Mouse (Mus musculus): ENCODE results near the gene Shld1. TPM values are rescaled to one million over a fixed set of nuclear protein-coding genes. Genes with fewer than 3 reads are reported as not detected.

Shld1 gene
- polyA plus RNA-seq, 1 experiment from 2014 or later: 9.5 TPM

GRCm38 (mm10) chr2:132733603-132734573 is 47.2 kb downstream of the Shld1 start:
- Histone ChIP-seq H3K4me2 (no peak overlapping the region), H3K27ac (no peak overlapping the region), H3K4me1 (no peaks in the 10 kb centered on the region), H3K36me3 (no peaks in the 10 kb centered on the region), H3K9ac (no peak overlapping the region), H3K9me3 (replicated peaks) (no peaks in the 10 kb centered on the region), H3K27me3 (replicated peaks) (no peaks in the 10 kb centered on the region), H3K4me3 (no peak overlapping the region)
- WGBS (ENCODE audit: insufficient replicate concordance): 78% methylated on average over 10 of the region's 10 CpGs
- no peak for ATAC-seq

- ATAC-seq: no peak
- Histone ChIP-seq H3K9ac (no peak overlapping the region), H3K36me3 (no peaks in the 10 kb centered on the region), H3K27me3 (replicated peaks) (no peaks in the 10 kb centered on the region), H3K4me3 (no peak overlapping the region), H3K4me2 (no peak overlapping the region), H3K27ac (no peak overlapping the region), H3K9me3 (replicated peaks) (no peaks in the 10 kb centered on the region), H3K4me1 (no peaks in the 10 kb centered on the region)
- WGBS (ENCODE audit: insufficient replicate concordance): 40% methylated on average over 2 of the region's 2 CpGs
Observed at GRCm38 (mm10) chr2:132738816-132739432, 52.2 kb downstream of the Shld1 start.

- Histone ChIP-seq H3K4me3 (no peak overlapping the region), H3K36me3 (no peaks in the 10 kb centered on the region), H3K27me3 (replicated peaks) (no peaks in the 10 kb centered on the region), H3K9ac (no peak overlapping the region), H3K27ac (no peak overlapping the region), H3K9me3 (replicated peaks) (no peaks in the 10 kb centered on the region), H3K4me1 (no peaks in the 10 kb centered on the region), H3K4me2 (no peak overlapping the region)
- WGBS (ENCODE audit: insufficient replicate concordance): 63% methylated on average over 8 of the region's 8 CpGs
- no peak for ATAC-seq
Observed at GRCm38 (mm10) chr2:132741862-132742347, 55.2 kb downstream of the Shld1 start.

GRCm38 (mm10) chr2:132744866-132745265 is 58.1 kb downstream of the Shld1 start:
- Histone ChIP-seq H3K9ac (no peak overlapping the region), H3K4me1 (no peaks in the 10 kb centered on the region), H3K4me3 (no peak overlapping the region), H3K9me3 (replicated peaks) (no peaks in the 10 kb centered on the region), H3K36me3 (no peaks in the 10 kb centered on the region), H3K4me2 (no peak overlapping the region), H3K27ac (no peak overlapping the region), H3K27me3 (replicated peaks) (no peaks in the 10 kb centered on the region)
- 77% methylated on average over 5 of the region's 5 CpGs for WGBS (ENCODE audit: insufficient replicate concordance)
- no peak for ATAC-seq

- 61% methylated on average over 3 of the region's 3 CpGs for WGBS (ENCODE audit: insufficient replicate concordance)
- no peaks in the 10 kb centered on the region for H3K36me3 ChIP-seq
- H3K27me3 ChIP-seq (replicated peaks): no peaks in the 10 kb centered on the region
- no peak overlapping the region for H3K4me3 ChIP-seq
- H3K9ac ChIP-seq: no peak overlapping the region
- no peaks in the 10 kb centered on the region for H3K4me1 ChIP-seq
- H3K9me3 ChIP-seq (replicated peaks): no peaks in the 10 kb centered on the region
- no peak for ATAC-seq
- H3K4me2 ChIP-seq: no peak overlapping the region
- H3K27ac ChIP-seq: no peak overlapping the region
Observed at GRCm38 (mm10) chr2:132746108-132746507, 59.4 kb downstream of the Shld1 start.

GRCm38 (mm10) chr2:132750726-132751125 is 64.0 kb downstream of the Shld1 start:
- ATAC-seq: no peak
- Histone ChIP-seq H3K4me2 (no peak overlapping the region), H3K27me3 (replicated peaks) (no peaks in the 10 kb centered on the region), H3K27ac (no peak overlapping the region), H3K4me1 (no peaks in the 10 kb centered on the region), H3K4me3 (no peak overlapping the region), H3K36me3 (no peaks in the 10 kb centered on the region), H3K9ac (no peak overlapping the region), H3K9me3 (replicated peaks) (no peaks in the 10 kb centered on the region)

- Histone ChIP-seq H3K9ac (no peak overlapping the region), H3K4me1 (no peaks in the 10 kb centered on the region), H3K9me3 (replicated peaks) (no peaks in the 10 kb centered on the region), H3K4me3 (no peak overlapping the region), H3K27me3 (replicated peaks) (no peaks in the 10 kb centered on the region), H3K36me3 (no peaks in the 10 kb centered on the region), H3K4me2 (no peak overlapping the region), H3K27ac (no peak overlapping the region)
- ATAC-seq: no peak
- 64% methylated on average over 15 of the region's 15 CpGs for WGBS (ENCODE audit: insufficient replicate concordance)
Observed at GRCm38 (mm10) chr2:132751141-132752066, 64.7 kb downstream of the Shld1 start.

- no peak overlapping the region for H3K9ac ChIP-seq
- H3K4me2 ChIP-seq: no peak overlapping the region
- no peaks in the 10 kb centered on the region for H3K9me3 ChIP-seq (replicated peaks)
- ATAC-seq: no peak
- no peaks in the 10 kb centered on the region for H3K4me1 ChIP-seq
- 58% methylated on average over 2 of the region's 2 CpGs for WGBS (ENCODE audit: insufficient replicate concordance)
- no peaks in the 10 kb centered on the region for H3K27me3 ChIP-seq (replicated peaks)
- no peak overlapping the region for H3K4me3 ChIP-seq
- H3K27ac ChIP-seq: no peak overlapping the region
- H3K36me3 ChIP-seq: no peaks in the 10 kb centered on the region
Observed at GRCm38 (mm10) chr2:132752398-132752797, 65.7 kb downstream of the Shld1 start.

GRCm38 (mm10) chr2:132753137-132753536 is 66.4 kb downstream of the Shld1 start:
- Histone ChIP-seq H3K4me2 (no peak overlapping the region), H3K9ac (no peak overlapping the region), H3K27ac (no peak overlapping the region), H3K9me3 (replicated peaks) (no peaks in the 10 kb centered on the region), H3K36me3 (no peaks in the 10 kb centered on the region), H3K4me3 (no peak overlapping the region), H3K27me3 (replicated peaks) (no peaks in the 10 kb centered on the region), H3K4me1 (no peaks in the 10 kb centered on the region)
- WGBS (ENCODE audit: insufficient replicate concordance): 48% methylated on average over 3 of the region's 3 CpGs
- no peak for ATAC-seq

- Histone ChIP-seq H3K4me1 (no peaks in the 10 kb centered on the region), H3K9me3 (replicated peaks) (no peaks in the 10 kb centered on the region), H3K9ac (no peak overlapping the region), H3K27ac (no peak overlapping the region), H3K27me3 (replicated peaks) (no peaks in the 10 kb centered on the region), H3K4me2 (no peak overlapping the region), H3K36me3 (no peaks in the 10 kb centered on the region), H3K4me3 (no peak overlapping the region)
- WGBS (ENCODE audit: insufficient replicate concordance): 62% methylated on average over 5 of the region's 5 CpGs
- ATAC-seq: no peak
Observed at GRCm38 (mm10) chr2:132757911-132758310, 71.2 kb downstream of the Shld1 start.

GRCm38 (mm10) chr2:132770822-132771221 is 84.1 kb downstream of the Shld1 start:
- Histone ChIP-seq H3K4me3 (no peak overlapping the region), H3K27me3 (replicated peaks) (no peaks in the 10 kb centered on the region), H3K9me3 (replicated peaks) (no peaks in the 10 kb centered on the region), H3K4me1 (no peaks in the 10 kb centered on the region), H3K4me2 (no peak overlapping the region), H3K36me3 (no peaks in the 10 kb centered on the region), H3K27ac (no peak overlapping the region), H3K9ac (no peak overlapping the region)
- no peak for ATAC-seq
- 32% methylated on average over 1 of the region's 1 CpGs for WGBS (ENCODE audit: insufficient replicate concordance)
